Mouse (Mus musculus): ENCODE measurements at regions not wholly inside any gene's neighbourhood (a gene's known extent, or its start where the extent isn't known, plus 50 kb on each side); places are given as distances from the start of the nearest gene placed in this dataset.

DNA sequence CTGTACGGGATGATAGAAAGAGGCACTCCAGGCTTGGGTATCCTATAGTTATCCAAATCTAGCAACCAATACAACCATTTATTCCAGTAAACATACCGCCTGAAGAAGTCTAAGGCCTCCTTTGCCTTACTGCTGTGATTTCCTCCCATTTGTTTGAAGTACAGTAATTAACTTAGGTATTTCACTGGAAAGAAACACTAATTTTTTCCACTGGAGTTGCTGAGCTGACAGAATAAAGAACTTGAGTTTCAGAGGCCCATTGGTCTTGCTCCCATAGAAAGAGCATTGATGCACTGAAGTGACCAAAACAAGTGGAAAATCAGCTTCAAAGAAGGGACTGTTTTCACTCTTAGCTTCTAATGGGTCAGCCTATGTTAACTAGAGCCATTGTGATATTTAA, 1100.8 kb upstream of the Gm7489 start:
- no peak for DNase-seq
- intact Hi-C loops (cut with DNase I; ENCODE audit: low total_unique reads): no loop called here

DNA sequence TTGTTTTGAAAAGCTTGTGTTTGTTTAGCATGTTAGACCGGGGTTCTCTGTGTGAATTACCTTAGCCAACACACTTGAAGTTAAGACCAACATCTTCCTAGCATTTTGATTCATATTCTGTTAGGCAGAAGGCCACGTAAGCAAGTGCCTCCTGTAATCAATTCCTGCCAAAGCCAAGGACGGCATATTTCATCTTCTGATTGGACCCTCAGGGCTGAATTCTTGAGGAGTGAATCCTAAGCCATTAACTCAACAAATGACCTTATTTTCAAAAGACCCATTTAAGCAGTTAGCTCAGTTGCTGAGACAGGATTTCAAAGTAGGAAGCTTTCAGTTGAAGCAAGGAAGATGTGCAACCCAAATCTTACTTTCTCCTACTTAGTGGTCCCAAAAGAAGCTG, 1099.5 kb upstream of the Gm7489 start:
- DNase-seq: no peak
- intact Hi-C loops (cut with DNase I; ENCODE audit: low total_unique reads): no loop called here

DNA sequence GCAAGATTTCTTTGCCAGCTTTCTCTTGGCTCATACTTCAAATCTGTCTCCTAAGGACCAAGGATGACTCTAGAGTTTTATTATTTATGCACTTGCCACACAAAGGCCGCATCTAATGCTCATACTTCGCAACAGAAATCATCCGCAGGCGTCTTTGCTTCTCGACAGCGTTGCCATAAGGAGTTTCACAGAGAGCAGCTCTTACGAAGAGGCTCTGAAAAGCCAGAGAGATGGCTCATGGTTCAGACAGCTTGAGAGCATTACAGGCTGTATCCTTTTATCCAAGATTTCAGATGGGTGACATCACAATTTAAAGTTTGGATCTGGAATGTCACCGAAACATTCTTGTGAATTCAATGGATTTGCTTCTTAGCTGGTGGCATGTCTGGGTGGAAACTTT, 1098.7 kb upstream of the Gm7489 start:
- DNase-seq: no peak

GRCm38 (mm10) chr15:52805479-52806199, 1079.1 kb upstream of the Gm7489 start:
- intact Hi-C loops (cut with DNase I; ENCODE audit: low total_unique reads): no loop called here
- DNase-seq: no peak

More for the DNA sequence above, 1098.7 kb upstream of the Gm7489 start:
- intact Hi-C loops (cut with DNase I; ENCODE audit: low total_unique reads): no loop called here

GRCm38 (mm10) chr15:52808622-52809021, 1076.1 kb upstream of the Gm7489 start:
- intact Hi-C loops (cut with DNase I; ENCODE audit: low total_unique reads): no loop called here
- DNase-seq: no peak

GRCm38 (mm10) chr15:52820796-52821195, 1063.9 kb upstream of the Gm7489 start:
- intact Hi-C loops (cut with DNase I; ENCODE audit: low total_unique reads): no loop called here
- no peak for DNase-seq

DNA sequence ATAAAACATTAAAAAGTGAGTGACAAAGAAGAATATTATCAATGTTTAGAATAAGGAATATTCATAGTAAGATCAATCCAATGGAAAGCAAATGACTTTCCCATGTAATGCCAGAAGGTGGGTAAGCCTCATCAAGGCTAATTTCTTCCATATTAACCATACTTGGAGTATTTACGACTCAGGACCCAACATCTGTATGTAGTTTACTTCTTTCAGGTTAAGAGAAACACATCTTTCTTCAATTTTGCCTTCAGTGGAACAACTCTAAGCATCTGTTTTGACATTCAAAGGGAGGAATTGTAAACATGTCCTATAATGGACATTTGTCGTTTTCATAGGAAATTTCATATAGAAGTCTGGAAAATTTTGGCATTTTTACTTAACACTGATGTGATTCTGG, 1047.8 kb upstream of the Gm7489 start:
- no peak for DNase-seq
- intact Hi-C loops (cut with DNase I; ENCODE audit: low total_unique reads): no loop called here

DNA sequence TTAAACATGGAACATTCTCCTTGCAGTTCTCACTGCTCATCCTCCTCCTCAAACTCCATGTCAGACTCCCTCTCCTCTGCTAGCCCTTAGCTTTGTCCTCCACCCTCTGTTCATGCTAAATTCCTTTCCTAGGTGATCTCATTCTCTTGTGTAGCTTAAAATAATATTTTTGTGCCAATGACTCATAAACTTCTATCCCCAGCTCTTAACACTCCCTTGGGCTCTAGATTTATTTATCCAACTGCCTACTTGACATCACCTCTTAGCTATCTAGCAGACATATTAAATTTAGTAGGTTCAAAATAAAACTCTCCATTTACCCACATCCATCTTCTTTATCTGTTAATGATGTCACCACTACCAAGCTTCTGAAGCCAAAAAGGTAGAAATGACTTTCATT, 1036.6 kb upstream of the Gm7489 start:
- intact Hi-C loops (cut with DNase I; ENCODE audit: low total_unique reads): no loop called here
- DNase-seq: no peak

DNA sequence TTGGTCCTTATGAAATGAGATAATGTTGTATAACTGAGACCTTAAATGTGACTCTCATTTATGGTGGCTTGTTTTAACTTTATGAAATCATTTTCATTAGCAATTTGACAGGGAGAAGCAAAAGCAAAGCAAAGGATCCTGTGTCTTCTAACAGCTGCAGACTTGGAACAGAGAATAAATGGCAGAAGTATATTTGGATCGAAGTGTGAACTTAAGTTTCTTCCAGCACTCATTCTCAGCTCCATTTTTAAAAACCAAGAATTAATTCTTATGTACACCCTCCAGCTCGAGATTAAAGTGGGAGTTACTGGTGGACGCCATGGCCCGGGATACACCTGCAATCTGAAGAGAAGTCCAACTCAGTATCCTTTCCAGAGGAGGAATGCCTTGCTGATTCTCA, 1026.0 kb upstream of the Gm7489 start:
- intact Hi-C loops (cut with DNase I; ENCODE audit: low total_unique reads): no loop called here
- DNase-seq: no peak

DNA sequence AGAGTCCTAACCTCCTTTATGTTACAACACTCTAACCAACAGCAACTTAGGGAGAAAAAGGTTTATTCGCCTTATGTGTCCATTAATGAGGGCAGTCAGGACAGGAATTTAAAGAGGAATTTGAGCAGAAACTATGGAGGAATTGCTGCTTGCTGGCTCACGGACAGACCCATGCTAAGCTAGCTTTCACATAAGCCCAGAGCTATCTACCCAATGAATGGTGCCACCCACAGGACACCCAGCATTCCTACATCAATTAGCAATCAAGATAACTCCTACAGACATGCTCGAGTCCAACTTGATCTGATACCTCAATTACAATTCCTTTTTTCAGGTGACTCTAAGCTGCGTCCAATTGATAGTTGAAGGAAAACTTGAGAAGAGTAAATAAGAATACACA, 1021.2 kb upstream of the Gm7489 start:
- DNase-seq: no peak
- intact Hi-C loops (cut with DNase I; ENCODE audit: low total_unique reads): no loop called here

GRCm38 (mm10) chr15:52892244-52892950, 992.3 kb upstream of the Gm7489 start:
- DNase-seq: no peak
- intact Hi-C loops (cut with DNase I; ENCODE audit: low total_unique reads): no loop called here

GRCm38 (mm10) chr15:52898107-52898506, 986.6 kb upstream of the Gm7489 start:
- intact Hi-C loops (cut with DNase I; ENCODE audit: low total_unique reads): no loop called here
- no peak for DNase-seq

GRCm38 (mm10) chr15:52899403-52899802, 985.3 kb upstream of the Gm7489 start:
- no peak for DNase-seq
- intact Hi-C loops (cut with DNase I; ENCODE audit: low total_unique reads): no loop called here

DNA sequence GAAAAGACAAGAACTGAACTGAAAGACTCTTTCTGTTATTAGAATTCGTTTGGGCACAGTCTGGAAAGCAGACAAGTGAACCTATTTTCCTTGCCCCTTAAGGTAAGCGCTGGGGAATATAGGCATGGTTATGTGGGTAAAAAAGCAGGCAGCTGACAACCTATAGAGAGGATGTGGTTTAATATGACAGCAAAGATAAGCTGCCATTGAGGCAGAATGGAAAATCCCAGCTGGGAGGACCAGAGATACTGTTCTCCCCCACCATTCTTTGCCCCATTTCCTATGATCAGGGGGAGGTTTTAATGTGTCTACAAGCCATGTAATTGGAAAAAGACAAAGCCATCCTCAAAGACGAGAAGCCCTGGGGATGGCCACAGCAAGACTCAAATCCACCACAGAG, 984.9 kb upstream of the Gm7489 start:
- intact Hi-C loops (cut with DNase I; ENCODE audit: low total_unique reads): no loop called here
- no peak for DNase-seq

GRCm38 (mm10) chr15:52905231-52905630, 979.5 kb upstream of the Gm7489 start:
- intact Hi-C loops (cut with DNase I; ENCODE audit: low total_unique reads): no loop called here
- no peak for DNase-seq

- intact Hi-C loops (cut with DNase I; ENCODE audit: low total_unique reads): no loop called here
- DNase-seq: no peak
These were observed 977.5 kb upstream of the Gm7489 start for GRCm38 (mm10) chr15:52907217-52907616.

DNA sequence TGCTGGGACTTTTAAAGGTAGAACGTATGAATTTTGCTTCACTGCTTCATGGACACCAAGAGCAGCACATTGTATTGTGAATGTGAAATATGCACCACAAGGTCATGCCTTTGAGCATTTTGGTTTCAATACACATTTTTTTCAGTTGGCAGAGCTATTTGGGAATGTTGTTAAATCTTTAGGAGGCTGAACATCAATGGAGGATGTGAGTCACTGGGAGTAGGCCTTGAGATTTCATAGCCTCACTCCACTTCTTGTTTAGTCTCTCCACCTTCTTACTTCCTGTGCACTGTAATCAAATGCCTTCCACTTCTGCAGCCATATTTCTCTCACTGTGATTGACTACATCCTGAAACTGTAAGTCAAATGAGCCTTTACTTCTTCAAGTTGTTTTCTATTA, 962.4 kb upstream of the Gm7489 start:
- no peak for DNase-seq
- intact Hi-C loops (cut with DNase I; ENCODE audit: low total_unique reads): no loop called here

DNA sequence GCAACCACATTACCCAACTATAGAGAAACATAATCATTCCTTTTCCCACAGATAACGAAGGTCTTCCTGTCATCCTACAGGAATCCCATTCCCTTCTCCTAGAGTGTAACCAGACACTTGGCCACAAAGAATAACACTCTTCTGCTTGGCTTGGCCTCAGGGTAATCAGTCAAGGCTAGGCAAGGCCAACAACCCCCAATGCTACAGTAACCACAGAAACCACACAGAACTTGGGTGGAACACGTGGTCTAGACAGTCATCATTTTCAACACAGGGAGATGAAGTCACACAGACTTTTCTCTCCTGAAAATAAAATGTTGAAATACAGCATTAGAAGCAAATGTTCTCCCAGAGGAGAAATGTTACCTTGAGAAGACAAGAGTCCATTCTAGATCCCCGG, 956.3 kb upstream of the Gm7489 start:
- intact Hi-C loops (cut with DNase I; ENCODE audit: low total_unique reads): no loop called here
- DNase-seq: no peak

- intact Hi-C loops (cut with DNase I; ENCODE audit: low total_unique reads): no loop called here
- no peak for DNase-seq
These were observed 947.6 kb upstream of the Gm7489 start for GRCm38 (mm10) chr15:52937138-52937537.

DNA sequence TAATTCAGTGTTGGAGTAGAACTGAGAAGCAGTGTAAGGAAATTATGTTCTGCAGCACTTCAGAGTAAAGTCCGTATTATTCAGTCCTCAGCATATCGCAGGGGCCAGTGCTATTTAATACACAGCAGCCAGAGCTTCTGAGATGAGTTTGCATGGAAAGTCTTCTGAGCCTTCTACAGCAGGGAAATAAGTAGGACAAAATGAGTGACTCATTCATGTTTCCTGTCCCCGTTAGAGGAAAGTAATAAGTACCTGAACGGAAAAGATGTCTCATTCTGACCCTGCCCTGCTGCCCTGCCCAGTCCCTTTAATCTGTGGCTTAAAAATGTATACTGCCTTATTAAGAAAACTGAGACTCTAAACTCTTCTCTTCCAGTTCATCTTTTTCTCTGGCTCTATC, 940.1 kb upstream of the Gm7489 start:
- no peak for DNase-seq
- intact Hi-C loops (cut with DNase I; ENCODE audit: low total_unique reads): no loop called here

DNA sequence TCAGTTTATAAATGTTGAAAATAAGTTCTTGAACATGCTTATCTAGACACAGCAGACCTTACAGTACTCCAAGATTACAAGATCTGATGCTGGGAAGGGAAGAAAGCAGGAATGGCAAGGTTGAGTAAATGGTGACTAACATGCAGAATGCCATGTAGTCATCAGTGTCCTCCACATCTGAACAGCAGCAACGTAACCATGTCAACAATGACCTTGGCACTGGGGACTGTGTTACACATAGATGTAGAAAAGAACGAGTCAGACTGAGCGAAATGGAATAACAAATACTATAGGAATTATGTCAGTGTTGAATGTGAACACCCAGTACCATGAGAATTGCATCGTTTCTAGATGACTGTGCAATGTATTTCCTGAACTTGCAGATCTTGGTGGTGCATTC, 936.5 kb upstream of the Gm7489 start:
- DNase-seq: no peak

More for the DNA sequence above, 936.5 kb upstream of the Gm7489 start:
- intact Hi-C loops (cut with DNase I; ENCODE audit: low total_unique reads): no loop called here
